ENCODE assay signal across 18 mouse cellular contexts in genomic region chr6:54163702-54164101, GRCm38 (mm10).
"Had no signal": no experiment of that assay in that cellular context is flagged by ENCODE, and none has a peak within 500 bp of the region (broad histone marks: within the 10 kb centered on the region; RNA-seq: fewer than 3 reads in every experiment).

No protein-coding gene starts in this region.

- ATAC-seq: midbrain, embryonic 16.5 days had no signal

- H3K4me3 ChIP-seq: intestine, embryonic 15.5 days; kidney, embryonic 15.5 days; left cerebral cortex, adult 2 months; liver, embryonic 15.5 days; midbrain, embryonic 12.5 days; myocyte had no signal

- H3K9ac ChIP-seq: intestine, embryonic 15.5 days; kidney, embryonic 15.5 days; liver, embryonic 15.5 days; midbrain, embryonic 12.5 days had no signal

- H3K27me3 ChIP-seq: intestine, embryonic 15.5 days; liver, embryonic 15.5 days; midbrain, embryonic 12.5 days had no signal

- H3K4me2 ChIP-seq: intestine, embryonic 15.5 days; kidney, embryonic 15.5 days; liver, embryonic 15.5 days; midbrain, embryonic 12.5 days had no signal

- H3K36me3 ChIP-seq: intestine, embryonic 15.5 days; kidney, embryonic 15.5 days; liver, embryonic 15.5 days; midbrain, embryonic 12.5 days had no signal

- DNase-seq: kidney, adult 11 months; kidney, adult 8-10 months; kidney, postnatal 10 days; kidney, postnatal 36 days; layer of hippocampus, postnatal 36 days; lung, adult 2 months; lung, postnatal 14 days; lung, postnatal 4 days; thymus, adult 2 months; thymus, postnatal 14 days; thymus, postnatal 4 days had no signal

- H3K9me3 ChIP-seq: intestine, embryonic 15.5 days; kidney, embryonic 15.5 days; liver, embryonic 15.5 days; midbrain, embryonic 12.5 days had no signal

- H3K27ac ChIP-seq: intestine, embryonic 15.5 days; left cerebral cortex, adult 2 months; liver, embryonic 15.5 days; midbrain, embryonic 12.5 days had no signal
